Mouse (Mus musculus) liver, embryonic 15.5 days (tissue): Measurements from ENCODE around the gene Lef1. TPM values are rescaled to one million over a fixed set of nuclear protein-coding genes. Genes with fewer than 3 reads are reported as not detected.

Experiments
- ATAC-seq: fragments of 200-750 bp; cut with Nextera tagmentation; 2 replicates; pipeline ENCODE4 v1.8.0; 2017; ENCODE audit warnings: moderate number of reproducible peaks, mild to moderate bottlenecking, moderate library complexity; ENCODE audit not compliant: insufficient read depth
- H3K27ac ChIP-seq: fragments of 300-500 bp; sonication (generic); replicated peaks from 2 replicates; pipeline ENCODE4 v1.5.1; 2015; ENCODE audit warnings: mild to moderate bottlenecking, inconsistent platforms
- H3K27me3 ChIP-seq: fragments of 300-500 bp; sonication (generic); 2 replicates; pipeline ENCODE4 v1.6.1; 2015; ENCODE audit warnings: mild to moderate bottlenecking, inconsistent platforms
- H3K36me3 ChIP-seq: fragments of 300-500 bp; sonication (generic); replicated peaks from 2 replicates; pipeline ENCODE4 v1.6.1; 2015; ENCODE audit warnings: moderate library complexity, mild to moderate bottlenecking, inconsistent platforms
- H3K4me1 ChIP-seq: fragments of 300-500 bp; sonication (generic); replicated peaks from 2 replicates; pipeline ENCODE4 v1.6.1; 2015; ENCODE audit warnings: inconsistent platforms
- H3K4me2 ChIP-seq: fragments of 300-500 bp; sonication (generic); 2 replicates; pipeline ENCODE4 v1.6.1; 2015; ENCODE audit warnings: moderate library complexity, mild to moderate bottlenecking, inconsistent platforms
- H3K4me3 ChIP-seq: fragments of 300-500 bp; sonication (generic); replicated peaks from 2 replicates; pipeline ENCODE4 v1.5.1; 2015; ENCODE audit warnings: mild to moderate bottlenecking, inconsistent platforms
- H3K9ac ChIP-seq: fragments of 300-500 bp; sonication (generic); 2 replicates; pipeline ENCODE4 v1.6.1; 2015; ENCODE audit warnings: moderate library complexity, mild to moderate bottlenecking, inconsistent platforms
- H3K9me3 ChIP-seq: fragments of 300-500 bp; sonication (generic); replicated peaks from 2 replicates; pipeline ENCODE4 v1.6.1; 2016; ENCODE audit warnings: inconsistent platforms
- WGBS: fragments of 180-500 bp; shearing (Covaris S2); methylation state at CpG from one replicate; pipeline ENCODE4 v1.1.7; 2015; ENCODE audit warnings: mixed read lengths; ENCODE audit not compliant: insufficient replicate concordance; 5-methylcytosine and 5-hydroxymethylcytosine counted together
- polyA plus RNA-seq: library from polyadenylated mRNA; unstranded; fragments of >200 nt; fragmentation: Nextera tagmentation; extraction: Ambion mirVana; gene quantifications from 2 replicates; pipeline ENCODE4 v1.2.1, GENCODE M21; 2015

Gene Lef1
- polyA plus RNA-seq, 1 experiment from 2014 or later, result 0.86 TPM

DNA sequence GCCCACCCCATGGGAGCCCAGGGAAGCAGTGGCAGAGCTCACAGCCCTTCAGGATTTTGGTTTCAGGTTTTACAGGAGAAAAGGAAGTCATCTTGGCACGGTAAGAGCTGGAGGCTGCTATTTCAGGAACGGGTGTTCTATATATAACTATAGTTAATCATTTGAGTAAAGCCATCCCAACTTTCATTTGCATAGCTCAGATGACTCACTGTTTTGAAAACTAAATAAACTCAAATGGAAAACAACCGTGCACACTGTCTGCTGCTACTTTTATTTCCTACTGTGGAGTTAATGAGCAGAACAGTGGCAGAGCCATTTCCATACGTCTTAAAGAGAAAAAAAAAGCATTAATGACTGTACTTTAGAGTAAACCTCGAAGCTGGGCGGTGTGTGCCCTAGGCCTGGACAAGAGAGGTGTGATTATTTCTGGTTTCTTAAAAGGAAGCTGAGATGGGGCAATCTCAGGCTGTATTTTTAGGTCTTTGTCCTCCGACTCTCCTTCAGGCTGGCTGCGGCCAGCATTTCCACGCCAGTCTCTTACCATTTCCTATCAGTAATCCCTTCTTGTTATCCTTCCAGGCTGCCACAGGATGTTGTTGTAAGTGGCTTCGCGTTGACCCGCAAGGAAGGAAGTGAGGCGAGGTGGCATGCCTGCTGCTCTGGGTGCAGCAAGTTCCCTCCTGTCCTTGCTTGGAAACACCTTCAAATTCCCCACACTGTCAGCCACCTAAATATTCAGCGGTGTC lies 29.2 kb downstream of the Lef1 start:
- peaks cover 5% of the 10 kb centered on the region; the same call in 1 of the 2 replicates for H3K27me3 ChIP-seq
- no peaks in the 10 kb centered on the region for H3K36me3 ChIP-seq
- 17% methylated on average over 14 of the region's 14 CpGs for WGBS
- no peak overlapping the region for H3K27ac ChIP-seq
- ATAC-seq, result no peak
- H3K9ac ChIP-seq, result no peak overlapping the region
- no peaks in the 10 kb centered on the region for H3K9me3 ChIP-seq
- H3K4me3 ChIP-seq, result no peak overlapping the region
- H3K4me2 ChIP-seq, result no peak overlapping the region
- no peaks in the 10 kb centered on the region for H3K4me1 ChIP-seq

DNA sequence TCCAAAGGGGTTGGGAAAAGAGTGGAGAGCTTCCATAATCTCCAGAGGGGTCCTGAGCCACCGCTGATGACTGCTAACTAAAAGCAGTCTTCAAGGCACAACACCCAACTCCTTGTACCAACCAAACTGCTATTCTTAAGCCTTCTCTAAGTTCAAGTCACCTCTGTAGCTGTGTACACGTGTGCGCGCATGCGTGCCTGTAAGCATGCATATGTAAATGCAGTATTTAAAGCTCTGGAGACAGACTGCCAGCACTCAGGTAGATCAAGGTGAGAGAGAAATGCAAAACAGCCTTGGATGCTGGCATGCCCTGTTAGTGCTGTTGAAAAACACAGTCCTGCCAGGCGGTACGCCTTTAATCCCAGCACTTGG lies 29.8 kb downstream of the Lef1 start:
- WGBS, result 70% methylated on average over 7 of the region's 7 CpGs
- H3K9me3 ChIP-seq, result no peaks in the 10 kb centered on the region
- H3K27me3 ChIP-seq, result peaks cover 5% of the 10 kb centered on the region; the same call in 1 of the 2 replicates
- H3K27ac ChIP-seq, result no peak overlapping the region
- H3K4me1 ChIP-seq, result no peaks in the 10 kb centered on the region
- no peak overlapping the region for H3K4me2 ChIP-seq
- no peak overlapping the region for H3K4me3 ChIP-seq
- H3K9ac ChIP-seq, result no peak overlapping the region
- no peak for ATAC-seq
- H3K36me3 ChIP-seq, result no peaks in the 10 kb centered on the region

- ATAC-seq, result no peak
- H3K4me2 ChIP-seq, result no peak overlapping the region
Measured at GRCm38 (mm10) chr3:131141546-131141945, 31.3 kb downstream of the Lef1 start.

GRCm38 (mm10) chr3:131144250-131144649 lies 34.0 kb downstream of the Lef1 start:
- Histone ChIP-seq H3K36me3 (no peaks in the 10 kb centered on the region), H3K9me3 (no peaks in the 10 kb centered on the region), H3K4me2 (no peak overlapping the region), H3K4me3 (no peak overlapping the region), H3K27ac (no peak overlapping the region), H3K4me1 (no peaks in the 10 kb centered on the region), H3K27me3 (peaks cover 5% of the 10 kb centered on the region; the same call in 1 of the 2 replicates), H3K9ac (no peak overlapping the region)
- ATAC-seq, result no peak
- 45% methylated on average over 2 of the region's 2 CpGs for WGBS

More at GRCm38 (mm10) chr3:131141546-131141945, 31.3 kb downstream of the Lef1 start:
- H3K4me3 ChIP-seq, result no peak overlapping the region
- H3K27me3 ChIP-seq, result peaks cover 5% of the 10 kb centered on the region; the same call in 1 of the 2 replicates
- no peaks in the 10 kb centered on the region for H3K36me3 ChIP-seq
- no peaks in the 10 kb centered on the region for H3K4me1 ChIP-seq
- no peak overlapping the region for H3K27ac ChIP-seq
- H3K9ac ChIP-seq, result no peak overlapping the region
- 14% methylated on average over 4 of the region's 4 CpGs for WGBS
- H3K9me3 ChIP-seq, result no peaks in the 10 kb centered on the region

DNA sequence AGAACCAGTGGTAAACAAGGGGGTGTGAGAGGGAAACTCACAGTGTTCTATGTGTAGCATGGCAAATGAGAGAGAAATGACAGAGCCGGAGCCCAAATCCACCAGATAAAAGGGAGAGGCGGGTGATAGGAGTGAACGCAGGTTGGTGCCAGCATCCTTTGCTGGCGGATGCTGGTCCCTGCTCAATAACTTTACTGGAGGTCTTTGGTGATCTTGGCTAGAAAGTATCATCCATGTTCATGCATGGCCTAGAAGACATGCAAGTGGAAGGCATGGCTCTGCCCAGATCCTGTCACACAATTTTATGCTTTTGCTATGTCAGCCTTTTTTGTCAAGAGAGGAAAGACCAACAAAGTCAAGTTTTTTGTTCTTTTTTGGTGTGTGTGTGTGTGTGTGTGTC lies 42.6 kb downstream of the Lef1 start:
- Histone ChIP-seq H3K4me2 (no peak overlapping the region), H3K9me3 (no peaks in the 10 kb centered on the region), H3K4me3 (no peak overlapping the region), H3K27me3 (no peaks in the 10 kb centered on the region), H3K36me3 (no peaks in the 10 kb centered on the region), H3K9ac (no peak overlapping the region), H3K27ac (no peak overlapping the region), H3K4me1 (no peaks in the 10 kb centered on the region)
- no peak for ATAC-seq
- WGBS, result 58% methylated on average over 4 of the region's 4 CpGs

DNA sequence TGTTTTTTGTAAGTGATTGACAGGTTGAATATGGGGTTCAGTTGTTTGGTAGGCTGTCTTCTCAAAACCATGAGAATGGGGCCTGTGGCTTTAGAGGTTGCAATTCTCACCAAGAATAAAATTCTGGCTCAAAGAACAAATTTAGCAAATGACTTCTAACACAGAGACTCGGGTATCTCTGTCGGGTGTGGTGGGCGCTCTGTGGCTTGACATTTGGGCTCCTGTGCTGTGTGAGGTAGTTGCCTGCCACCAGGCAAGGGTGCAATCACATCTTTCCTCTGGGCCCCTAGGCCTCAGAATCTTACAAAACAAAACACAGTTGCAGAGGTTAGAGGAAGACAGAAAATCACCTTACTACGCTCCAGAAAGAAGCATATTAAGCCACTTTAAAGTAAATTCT lies 43.6 kb downstream of the Lef1 start:
- H3K36me3 ChIP-seq, result no peaks in the 10 kb centered on the region
- no peak overlapping the region for H3K9ac ChIP-seq
- no peak overlapping the region for H3K4me3 ChIP-seq
- no peak overlapping the region for H3K4me2 ChIP-seq
- no peaks in the 10 kb centered on the region for H3K4me1 ChIP-seq
- H3K9me3 ChIP-seq, result no peaks in the 10 kb centered on the region
- ATAC-seq, result no peak
- 69% methylated on average over 4 of the region's 4 CpGs for WGBS
- no peak overlapping the region for H3K27ac ChIP-seq
- H3K27me3 ChIP-seq, result no peaks in the 10 kb centered on the region

DNA sequence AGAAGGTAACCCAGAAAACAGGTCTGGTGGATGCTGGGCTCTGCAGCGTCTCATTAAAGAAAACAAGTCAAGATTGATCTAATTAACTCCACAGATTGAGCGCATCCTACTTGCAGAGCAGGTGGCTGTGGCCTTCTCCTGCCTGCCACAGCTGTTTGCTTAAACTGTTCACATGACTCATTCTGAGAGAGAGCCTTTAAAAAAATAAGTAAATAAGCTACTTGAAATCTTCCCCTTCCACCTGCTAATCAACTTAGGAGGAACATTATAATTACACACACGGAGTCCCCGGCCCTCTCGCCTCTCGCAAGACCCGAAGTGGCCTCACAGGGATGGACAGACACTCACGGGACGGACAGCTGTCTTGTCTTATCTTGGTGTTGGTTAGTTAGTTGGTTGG lies 44.3 kb downstream of the Lef1 start:
- H3K4me1 ChIP-seq, result no peaks in the 10 kb centered on the region
- 70% methylated on average over 9 of the region's 9 CpGs for WGBS
- no peak overlapping the region for H3K27ac ChIP-seq
- no peak for ATAC-seq
- no peak overlapping the region for H3K9ac ChIP-seq
- no peak overlapping the region for H3K4me3 ChIP-seq
- no peaks in the 10 kb centered on the region for H3K27me3 ChIP-seq
- H3K9me3 ChIP-seq, result no peaks in the 10 kb centered on the region
- no peaks in the 10 kb centered on the region for H3K36me3 ChIP-seq
- H3K4me2 ChIP-seq, result no peak overlapping the region

DNA sequence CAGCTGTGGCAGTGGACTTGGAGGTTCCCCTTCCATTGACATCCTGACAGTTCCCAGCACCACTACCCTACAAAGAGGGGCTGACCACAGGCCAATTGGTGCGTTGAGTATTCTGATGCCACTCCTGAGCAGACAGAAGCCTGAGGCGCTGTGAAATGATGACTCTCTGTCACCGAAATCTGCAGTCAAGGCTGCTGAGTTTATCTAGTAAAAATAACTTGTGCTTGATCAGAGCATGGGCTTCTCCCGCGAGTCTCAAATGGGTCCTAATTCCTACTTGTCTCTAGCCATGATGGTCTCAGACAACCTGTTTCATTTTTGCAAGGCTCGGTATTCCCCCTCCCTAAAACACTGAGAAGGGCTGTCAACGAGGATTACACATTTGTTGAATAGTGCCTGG lies 44.8 kb downstream of the Lef1 start:
- no peak overlapping the region for H3K4me3 ChIP-seq
- no peaks in the 10 kb centered on the region for H3K36me3 ChIP-seq
- no peak overlapping the region for H3K4me2 ChIP-seq
- H3K27ac ChIP-seq, result no peak overlapping the region
- no peak overlapping the region for H3K9ac ChIP-seq
- no peaks in the 10 kb centered on the region for H3K9me3 ChIP-seq
- whole genome bisulfite sequencing, result 52% methylated on average over 7 of the region's 7 CpGs
- no peaks in the 10 kb centered on the region for H3K4me1 ChIP-seq
- H3K27me3 ChIP-seq, result no peaks in the 10 kb centered on the region
- no peak for ATAC-seq

GRCm38 (mm10) chr3:131155657-131156056 lies 45.4 kb downstream of the Lef1 start:
- H3K4me2 ChIP-seq, result no peak overlapping the region
- H3K9me3 ChIP-seq, result no peaks in the 10 kb centered on the region
- no peaks in the 10 kb centered on the region for H3K4me1 ChIP-seq
- H3K36me3 ChIP-seq, result no peaks in the 10 kb centered on the region
- no peak overlapping the region for H3K9ac ChIP-seq
- ATAC-seq, result no peak
- 39% methylated on average over 3 of the region's 3 CpGs for WGBS
- no peak overlapping the region for H3K4me3 ChIP-seq
- H3K27me3 ChIP-seq, result no peaks in the 10 kb centered on the region
- no peak overlapping the region for H3K27ac ChIP-seq

DNA sequence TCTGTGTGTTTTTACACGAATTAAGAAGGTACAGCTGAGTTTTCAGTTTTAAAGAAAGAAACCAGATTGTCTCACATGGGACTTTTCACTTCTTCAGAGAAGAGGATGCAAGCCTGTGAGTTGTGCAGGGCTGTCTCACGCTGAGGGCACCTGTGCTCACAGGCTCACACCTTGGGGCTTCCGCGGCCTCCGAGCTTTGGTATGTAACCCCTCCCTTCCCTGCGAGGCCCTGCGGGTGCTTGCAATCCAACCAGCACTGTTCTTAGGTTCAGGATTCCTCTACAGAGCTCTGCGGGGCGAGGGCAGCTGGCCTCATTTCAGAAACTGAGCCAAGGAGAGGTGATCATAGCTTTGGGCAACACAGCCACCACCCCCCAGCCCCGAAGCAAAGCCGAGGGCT lies 46.1 kb downstream of the Lef1 start:
- no peaks in the 10 kb centered on the region for H3K4me1 ChIP-seq
- H3K9ac ChIP-seq, result no peak overlapping the region
- no peaks in the 10 kb centered on the region for H3K9me3 ChIP-seq
- H3K27me3 ChIP-seq, result no peaks in the 10 kb centered on the region
- H3K4me3 ChIP-seq, result no peak overlapping the region
- no peaks in the 10 kb centered on the region for H3K36me3 ChIP-seq
- no peak overlapping the region for H3K4me2 ChIP-seq
- no peak overlapping the region for H3K27ac ChIP-seq
- no peak for ATAC-seq
- 58% methylated on average over 11 of the region's 11 CpGs for WGBS

- Histone ChIP-seq H3K36me3 (no peaks in the 10 kb centered on the region), H3K9ac (no peak overlapping the region), H3K27me3 (no peaks in the 10 kb centered on the region), H3K9me3 (no peaks in the 10 kb centered on the region), H3K4me1 (no peaks in the 10 kb centered on the region), H3K4me2 (no peak overlapping the region), H3K27ac (no peak overlapping the region), H3K4me3 (no peak overlapping the region)
- no peak for ATAC-seq
- WGBS, result 35% methylated on average over 7 of the region's 7 CpGs
Measured at GRCm38 (mm10) chr3:131157471-131157870, 47.2 kb downstream of the Lef1 start.

GRCm38 (mm10) chr3:131159204-131159760 lies 49.0 kb downstream of the Lef1 start:
- H3K9ac ChIP-seq, result no peak overlapping the region
- H3K27me3 ChIP-seq, result no peaks in the 10 kb centered on the region
- no peak overlapping the region for H3K4me3 ChIP-seq
- no peaks in the 10 kb centered on the region for H3K36me3 ChIP-seq
- WGBS, result 55% methylated on average over 12 of the region's 12 CpGs
- no peak for ATAC-seq
- no peak overlapping the region for H3K4me2 ChIP-seq
- H3K9me3 ChIP-seq, result no peaks in the 10 kb centered on the region
- H3K4me1 ChIP-seq, result no peaks in the 10 kb centered on the region
- H3K27ac ChIP-seq, result no peak overlapping the region
